Mouse (Mus musculus): ENCODE measurements around the gene Gfod1. TPM values are rescaled to one million over a fixed set of nuclear protein-coding genes. Genes with fewer than 3 reads are reported as not detected.

Gfod1 gene
- polyA plus RNA-seq, 1 experiment from 2014 or later: 0.50 TPM

DNA sequence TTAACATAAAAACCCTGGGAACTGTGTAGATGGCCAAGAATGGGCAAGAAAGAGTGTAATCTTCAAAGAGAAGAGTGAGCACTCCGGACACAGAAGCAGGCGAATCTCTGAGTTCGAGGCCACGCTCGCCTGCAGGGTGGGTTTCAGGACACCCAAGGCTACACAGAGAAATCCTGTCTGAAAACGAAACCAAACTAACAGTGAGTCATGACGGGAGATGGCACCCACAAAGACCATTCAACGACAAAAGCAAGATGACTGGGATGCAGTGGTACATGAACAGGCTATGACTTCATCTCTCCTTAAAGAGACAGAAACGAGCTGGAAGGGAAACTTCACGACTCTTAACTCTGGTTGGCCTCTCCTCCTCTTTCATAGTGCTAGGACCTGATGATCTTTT, 101.6 kb downstream of the Gfod1 start:
- H3K27ac ChIP-seq (ENCODE audit: low read depth, low read length): no peak overlapping the region
- no peaks in the 10 kb centered on the region for H3K4me1 ChIP-seq (replicated peaks; ENCODE audit: control insufficient read depth, insufficient read depth, low read length)
- H3K36me3 ChIP-seq (ENCODE audit: control insufficient read depth, insufficient read depth): no peaks in the 10 kb centered on the region
- H3K9me3 ChIP-seq (ENCODE audit: control insufficient read depth): no peaks in the 10 kb centered on the region
- 82% methylated on average over 10 of the region's 10 CpGs for WGBS
- no peaks in the 10 kb centered on the region for H3K27me3 ChIP-seq (replicated peaks; ENCODE audit: control insufficient read depth, insufficient read depth, low read length)
- no peak overlapping the region for H3K9ac ChIP-seq (ENCODE audit: low read depth, low read length)
- no peak overlapping the region for H3K4me2 ChIP-seq (replicated peaks; ENCODE audit: low read depth)
- no peak overlapping the region for H3K4me3 ChIP-seq (ENCODE audit: low read depth, low read length)
- no peak for ATAC-seq
- no peak for TF ChIP-seq CTCF (IDR thresholded peaks at IDR 0.05; ENCODE audit: low read depth)

DNA sequence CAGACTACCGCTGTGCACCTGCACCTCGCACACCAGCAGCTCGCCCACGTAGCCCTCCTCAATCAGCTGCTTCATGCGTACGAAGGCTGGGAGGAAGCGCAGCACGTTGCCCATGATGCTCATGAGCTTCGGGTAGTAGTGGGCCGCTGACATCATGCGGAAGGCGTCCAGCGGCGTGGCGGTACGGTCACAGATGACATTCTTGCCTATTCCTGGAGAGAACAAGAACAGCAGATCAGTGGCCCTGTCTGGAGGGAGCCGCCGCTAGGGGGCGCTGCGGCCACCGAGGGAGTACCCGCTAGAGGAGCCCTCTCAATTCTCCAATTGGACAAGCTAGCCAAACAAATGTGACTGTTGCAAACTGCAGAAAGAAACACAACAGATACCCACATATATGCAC, 102.9 kb downstream of the Gfod1 start:
- H3K4me2 ChIP-seq (replicated peaks; ENCODE audit: low read depth): no peak overlapping the region
- peak; percentile 76 for TF ChIP-seq CTCF (IDR thresholded peaks at IDR 0.05; ENCODE audit: low read depth)
- H3K9ac ChIP-seq (ENCODE audit: low read depth, low read length): no peak overlapping the region
- no peaks in the 10 kb centered on the region for H3K4me1 ChIP-seq (replicated peaks; ENCODE audit: control insufficient read depth, insufficient read depth, low read length)
- no peaks in the 10 kb centered on the region for H3K36me3 ChIP-seq (ENCODE audit: control insufficient read depth, insufficient read depth)
- H3K9me3 ChIP-seq (ENCODE audit: control insufficient read depth): no peaks in the 10 kb centered on the region
- WGBS: 39% methylated on average over 22 of the region's 22 CpGs
- no peak for ATAC-seq
- H3K27me3 ChIP-seq (replicated peaks; ENCODE audit: control insufficient read depth, insufficient read depth, low read length): no peaks in the 10 kb centered on the region
- H3K27ac ChIP-seq (ENCODE audit: low read depth, low read length): no peak overlapping the region
- H3K4me3 ChIP-seq (ENCODE audit: low read depth, low read length): no peak overlapping the region

DNA sequence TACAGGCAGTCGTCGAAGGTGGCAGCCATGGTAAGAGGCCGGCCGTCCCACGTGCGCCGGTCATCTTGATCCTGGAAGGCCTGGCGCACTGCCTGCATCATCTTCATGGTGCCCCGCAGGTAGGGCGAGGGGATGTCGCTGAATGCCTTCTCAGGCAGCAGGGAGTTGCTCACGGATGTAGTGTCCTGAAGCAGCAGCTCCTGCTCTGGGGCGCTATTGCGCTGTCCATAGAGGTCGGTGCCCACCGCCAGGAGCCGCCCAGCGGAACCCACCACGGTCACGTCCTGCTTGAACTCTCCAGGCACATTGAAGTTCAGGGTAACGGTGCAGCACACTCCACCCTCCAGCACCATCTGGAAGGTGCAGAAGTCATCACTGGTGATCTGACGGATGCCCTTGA, 103.5 kb downstream of the Gfod1 start:
- Histone ChIP-seq H3K36me3 (ENCODE audit: control insufficient read depth, insufficient read depth) (no peaks in the 10 kb centered on the region), H3K4me1 (replicated peaks; ENCODE audit: control insufficient read depth, insufficient read depth, low read length) (no peaks in the 10 kb centered on the region), H3K27ac (ENCODE audit: low read depth, low read length) (no peak overlapping the region), H3K9me3 (ENCODE audit: control insufficient read depth) (no peaks in the 10 kb centered on the region), H3K4me3 (ENCODE audit: low read depth, low read length) (no peak overlapping the region), H3K4me2 (replicated peaks; ENCODE audit: low read depth) (no peak overlapping the region), H3K9ac (ENCODE audit: low read depth, low read length) (no peak overlapping the region), H3K27me3 (replicated peaks; ENCODE audit: control insufficient read depth, insufficient read depth, low read length) (no peaks in the 10 kb centered on the region)
- peak; percentile 24; the same call in 1 of the 2 replicates for TF ChIP-seq CTCF (IDR thresholded peaks at IDR 0.05; ENCODE audit: low read depth)
- WGBS: 79% methylated on average over 22 of the region's 22 CpGs
- no peak for ATAC-seq

DNA sequence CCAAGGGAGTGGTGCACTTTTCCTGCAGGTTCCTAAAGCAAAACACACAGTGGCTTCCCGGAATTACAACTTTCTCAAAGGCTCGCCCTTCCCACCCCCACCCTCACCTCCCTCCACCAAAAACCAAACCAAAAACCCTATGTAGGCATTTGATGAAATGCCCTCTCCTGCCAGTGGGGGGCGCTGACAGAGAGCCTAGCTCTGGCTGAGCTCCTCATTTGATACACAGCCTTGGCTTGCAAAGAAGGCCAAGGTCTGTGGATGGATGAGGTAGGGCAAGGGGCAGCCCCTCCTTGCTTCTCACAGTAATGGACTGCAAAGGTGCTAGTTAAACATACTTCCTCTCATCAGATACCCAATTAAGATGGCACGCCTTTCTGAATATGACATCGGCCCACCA, 104.2 kb downstream of the Gfod1 start:
- 73% methylated on average over 5 of the region's 5 CpGs for WGBS
- no peak for ATAC-seq
- Histone ChIP-seq H3K4me2 (replicated peaks; ENCODE audit: low read depth) (no peak overlapping the region), H3K4me3 (ENCODE audit: low read depth, low read length) (no peak overlapping the region), H3K4me1 (replicated peaks; ENCODE audit: control insufficient read depth, insufficient read depth, low read length) (no peaks in the 10 kb centered on the region), H3K9ac (ENCODE audit: low read depth, low read length) (no peak overlapping the region), H3K27ac (ENCODE audit: low read depth, low read length) (no peak overlapping the region), H3K36me3 (ENCODE audit: control insufficient read depth, insufficient read depth) (no peaks in the 10 kb centered on the region), H3K9me3 (ENCODE audit: control insufficient read depth) (no peaks in the 10 kb centered on the region), H3K27me3 (replicated peaks; ENCODE audit: control insufficient read depth, insufficient read depth, low read length) (no peaks in the 10 kb centered on the region)
- peak; percentile 68 for TF ChIP-seq CTCF (IDR thresholded peaks at IDR 0.05; ENCODE audit: low read depth)

DNA sequence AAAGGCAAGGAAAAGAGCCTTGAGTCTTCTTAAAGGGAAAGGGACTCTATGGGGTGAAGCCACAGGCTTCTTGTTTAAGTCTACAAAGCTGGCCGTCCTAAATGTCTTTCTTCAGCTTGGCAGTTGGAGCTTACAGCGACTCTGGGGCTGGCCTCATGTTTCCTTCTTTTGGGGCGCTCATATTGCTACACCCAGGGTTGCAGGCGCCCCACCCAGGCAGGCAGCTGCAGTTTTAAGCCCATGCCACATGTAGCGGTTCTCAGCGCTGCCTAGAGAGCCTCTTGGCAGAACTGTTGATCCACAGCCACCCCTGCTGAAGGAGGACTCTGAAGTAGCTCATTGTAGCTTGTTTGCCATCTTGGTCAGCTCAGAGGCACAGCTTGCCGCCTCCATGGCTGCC, 104.7 kb downstream of the Gfod1 start:
- Histone ChIP-seq H3K9ac (ENCODE audit: low read depth, low read length) (no peak overlapping the region), H3K4me2 (replicated peaks; ENCODE audit: low read depth) (no peak overlapping the region), H3K4me3 (ENCODE audit: low read depth, low read length) (no peak overlapping the region), H3K27me3 (replicated peaks; ENCODE audit: control insufficient read depth, insufficient read depth, low read length) (no peaks in the 10 kb centered on the region), H3K4me1 (replicated peaks; ENCODE audit: control insufficient read depth, insufficient read depth, low read length) (no peaks in the 10 kb centered on the region), H3K9me3 (ENCODE audit: control insufficient read depth) (no peaks in the 10 kb centered on the region), H3K27ac (ENCODE audit: low read depth, low read length) (no peak overlapping the region), H3K36me3 (ENCODE audit: control insufficient read depth, insufficient read depth) (no peaks in the 10 kb centered on the region)
- ATAC-seq: no peak
- TF ChIP-seq CTCF (IDR thresholded peaks at IDR 0.05; ENCODE audit: low read depth): no peak
- 85% methylated on average over 7 of the region's 7 CpGs for WGBS

DNA sequence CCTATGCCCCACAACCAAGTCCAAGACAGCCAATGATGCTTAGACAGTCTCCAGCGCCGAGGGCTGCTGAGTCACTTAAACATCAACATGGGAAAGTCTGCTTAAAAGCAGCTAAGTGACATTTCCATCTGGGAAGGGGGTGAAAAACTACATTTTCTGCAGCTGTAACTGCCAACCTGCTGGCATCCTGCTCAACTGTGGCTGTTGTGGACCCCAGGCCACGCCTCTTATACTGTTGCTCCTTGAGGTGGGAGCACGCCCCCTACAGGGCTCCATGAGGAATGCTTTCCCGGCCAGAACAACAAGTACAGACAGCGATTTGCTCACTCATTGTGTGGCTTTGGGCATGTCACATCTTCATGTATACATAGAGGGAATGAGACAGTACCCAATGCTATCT, 106.8 kb downstream of the Gfod1 start:
- 58% methylated on average over 6 of the region's 6 CpGs for WGBS
- ATAC-seq: no peak
- H3K27ac ChIP-seq (ENCODE audit: low read depth, low read length): no peak overlapping the region

DNA sequence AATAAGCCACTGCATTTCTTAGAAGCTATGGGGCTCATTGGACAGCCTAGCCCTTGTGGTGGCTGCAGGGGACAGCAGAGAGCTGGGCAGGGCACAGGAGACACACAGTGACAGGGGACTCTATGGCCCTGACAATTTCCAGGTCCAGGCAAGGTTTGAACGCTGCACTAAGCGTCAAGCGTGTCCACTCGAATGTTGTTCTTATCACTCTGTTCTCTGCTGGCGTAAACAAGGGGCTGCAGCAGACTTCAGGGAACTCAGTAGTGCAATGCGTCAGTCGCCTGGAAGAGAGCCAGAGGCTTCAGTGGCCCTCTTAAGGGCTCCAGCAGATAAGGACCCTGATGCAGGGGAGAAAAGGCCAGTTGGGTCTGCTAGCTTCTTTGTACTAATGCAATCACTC, 108.0 kb downstream of the Gfod1 start:
- H3K4me2 ChIP-seq (replicated peaks; ENCODE audit: low read depth): no peak overlapping the region
- no peak overlapping the region for H3K9ac ChIP-seq (ENCODE audit: low read depth, low read length)
- H3K4me3 ChIP-seq (ENCODE audit: low read depth, low read length): no peak overlapping the region
- TF ChIP-seq CTCF (IDR thresholded peaks at IDR 0.05; ENCODE audit: low read depth): peak; percentile 56
- H3K27me3 ChIP-seq (replicated peaks; ENCODE audit: control insufficient read depth, insufficient read depth, low read length): no peaks in the 10 kb centered on the region
- H3K4me1 ChIP-seq (replicated peaks; ENCODE audit: control insufficient read depth, insufficient read depth, low read length): no peaks in the 10 kb centered on the region
- no peaks in the 10 kb centered on the region for H3K36me3 ChIP-seq (ENCODE audit: control insufficient read depth, insufficient read depth)
- H3K27ac ChIP-seq (ENCODE audit: low read depth, low read length): no peak overlapping the region
- H3K9me3 ChIP-seq (ENCODE audit: control insufficient read depth): no peaks in the 10 kb centered on the region
- 28% methylated on average over 7 of the region's 7 CpGs for WGBS
- ATAC-seq: no peak

More for the DNA sequence above, 106.8 kb downstream of the Gfod1 start:
- Histone ChIP-seq H3K36me3 (ENCODE audit: control insufficient read depth, insufficient read depth) (no peaks in the 10 kb centered on the region), H3K4me3 (ENCODE audit: low read depth, low read length) (no peak overlapping the region), H3K4me1 (replicated peaks; ENCODE audit: control insufficient read depth, insufficient read depth, low read length) (no peaks in the 10 kb centered on the region), H3K9ac (ENCODE audit: low read depth, low read length) (no peak overlapping the region), H3K9me3 (ENCODE audit: control insufficient read depth) (no peaks in the 10 kb centered on the region), H3K27me3 (replicated peaks; ENCODE audit: control insufficient read depth, insufficient read depth, low read length) (no peaks in the 10 kb centered on the region), H3K4me2 (replicated peaks; ENCODE audit: low read depth) (no peak overlapping the region)
- peak; percentile 39; the same call in 1 of the 2 replicates for TF ChIP-seq CTCF (IDR thresholded peaks at IDR 0.05; ENCODE audit: low read depth)
